Mouse (Mus musculus) neutrophil, adult 5-6 weeks (primary cell): ENCODE data around the gene Gm8332. TPM values are rescaled to one million over a fixed set of nuclear protein-coding genes. Genes with fewer than 3 reads are reported as not detected.
"Not testable (repeated sequence)": the region's sequence is repeated elsewhere in the genome, so short reads cannot be mapped to it uniquely, and the experiment has no call there.

Experiments
- ATAC-seq: fragments of 151-379, 151-347 bp; 2 replicates; pipeline ENCODE4 v1.8.0; 2017; ENCODE audit warnings: mild to moderate bottlenecking, moderate TSS enrichment; ENCODE audit not compliant: insufficient number of reproducible peaks, poor library complexity, low FRiP score, severe bottlenecking; ENCODE audit errors: extremely low read depth
- total RNA-seq: library from RNA; stranded (forward); fragments of 200-1000 nt; gene quantifications from 2 replicates; pipeline ENCODE4 v1.2.3, GENCODE M21; 2017

Gene Gm8332
- total RNA-seq: not detected in 2 replicates

DNA sequence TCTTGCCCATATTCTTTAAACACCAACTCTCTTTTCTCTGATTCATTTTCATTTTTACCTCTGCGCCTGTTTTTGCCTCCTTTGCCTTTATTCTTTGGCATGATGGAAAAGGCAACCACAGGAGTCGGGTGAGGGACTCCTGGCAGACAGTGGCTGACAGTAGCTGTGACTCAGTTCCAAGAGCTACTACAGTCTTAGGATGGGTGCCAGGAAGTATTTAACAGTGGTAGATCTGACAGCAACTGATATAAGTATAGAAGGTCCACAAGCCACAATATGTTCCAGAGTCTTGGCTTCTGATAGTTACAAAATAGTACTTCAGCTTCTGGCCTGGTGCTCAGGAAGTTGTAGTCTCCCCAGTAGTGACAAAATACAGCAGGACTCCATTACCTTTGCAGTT, at the start of gene Gm8332:
Gene Gm8332, minus strand, starts transcription at position 101 of the 400 bp plus-strand sequence.
- ATAC-seq: not testable (repeated sequence)

DNA sequence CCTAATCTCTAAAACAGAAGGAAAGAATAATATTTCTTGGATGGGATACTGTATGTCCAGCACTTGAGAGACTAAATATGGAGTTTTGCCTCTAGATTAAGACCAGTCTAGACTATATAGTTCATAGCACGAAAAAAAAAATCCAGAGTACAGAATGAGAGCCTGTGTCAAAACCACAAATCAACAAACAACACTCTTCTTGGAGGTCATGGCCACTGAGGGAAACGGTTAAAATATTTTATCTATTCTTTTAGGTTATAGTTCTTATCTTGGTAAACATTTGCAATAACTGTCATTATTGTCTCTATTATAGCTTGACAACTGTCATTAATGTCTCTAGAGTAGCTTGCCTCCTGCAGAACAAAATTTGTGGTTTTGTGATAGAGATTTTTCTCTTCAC, 47.3 kb upstream of the Gm8332 start:
- ATAC-seq: not testable (repeated sequence)

DNA sequence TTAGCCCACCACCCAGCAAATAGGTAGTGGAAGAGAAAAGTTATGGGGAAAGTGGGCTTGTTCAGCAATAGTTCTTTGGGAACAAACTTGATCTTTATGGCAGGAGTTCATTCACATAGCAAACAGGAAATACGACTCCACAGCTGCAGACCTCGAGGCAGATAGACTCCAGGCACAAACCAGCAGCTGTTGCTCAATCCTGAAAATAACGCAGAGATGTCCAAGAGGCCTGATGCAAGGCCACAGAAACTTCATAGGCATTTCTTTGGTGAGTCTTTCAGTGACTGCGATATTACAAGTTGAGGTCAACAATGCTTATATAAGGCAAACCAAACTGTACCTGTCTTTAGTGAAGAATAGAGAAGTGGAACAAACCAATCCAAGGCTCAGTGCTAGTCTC, 43.2 kb upstream of the Gm8332 start:
- ATAC-seq: not testable (repeated sequence)

- ATAC-seq: not testable (repeated sequence)
Measured at GRCm38 (mm10) chr12:88285224-88285623, 35.3 kb upstream of the Gm8332 start.

GRCm38 (mm10) chr12:88274400-88274799, 24.5 kb upstream of the Gm8332 start, which contains the start of gene Gm5662:
Gene Gm5662, minus strand, starts transcription at chr12:88274500.
- ATAC-seq: not testable (repeated sequence)

DNA sequence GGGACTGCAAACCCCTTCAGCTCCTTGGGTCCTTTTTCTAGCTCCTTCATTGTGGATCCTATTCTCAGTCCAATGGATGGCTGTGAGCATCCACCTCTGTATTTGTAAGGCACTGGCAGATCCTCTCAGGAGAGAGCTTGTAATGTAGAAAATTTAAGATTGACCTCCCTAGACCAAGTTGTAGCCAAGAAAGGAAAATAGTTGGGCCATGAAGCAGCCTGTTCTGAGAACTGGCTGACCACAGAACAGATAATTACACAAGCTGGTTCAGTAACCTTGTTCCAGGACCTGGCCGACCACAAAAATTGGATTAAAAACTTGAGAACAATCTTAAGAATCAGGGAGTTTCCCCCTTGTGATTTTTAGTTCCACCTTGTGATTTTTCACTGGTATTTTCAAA, 7.3 kb upstream of the Gm8332 start:
- no peak for ATAC-seq

GRCm38 (mm10) chr12:88255917-88256316, 6.0 kb upstream of the Gm8332 start:
- not testable (repeated sequence) for ATAC-seq

- ATAC-seq: not testable (repeated sequence)
Measured at GRCm38 (mm10) chr12:88245786-88246185, 4.1 kb downstream of the Gm8332 start.

- ATAC-seq: not testable (repeated sequence)
Measured at GRCm38 (mm10) chr12:88242940-88243339, 7.0 kb downstream of the Gm8332 start.

DNA sequence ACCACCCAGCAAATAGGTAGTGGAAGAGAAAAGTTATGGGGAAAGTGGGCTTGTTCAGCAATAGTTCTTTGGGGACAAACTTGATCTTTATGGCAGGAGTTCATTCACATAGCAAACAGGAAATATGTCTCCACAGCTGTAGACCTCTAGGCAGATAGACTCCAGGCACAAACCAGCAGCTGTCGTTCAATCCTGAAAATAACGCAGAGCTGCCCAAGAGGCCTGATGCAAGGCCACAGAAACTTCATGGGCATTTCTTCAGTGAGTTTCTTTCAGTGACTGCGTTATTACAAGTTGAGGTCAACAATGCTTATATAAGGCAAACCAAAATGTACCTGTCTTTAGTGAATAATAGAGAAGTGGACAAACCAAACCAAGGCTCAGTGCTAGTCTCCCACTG, 30.5 kb downstream of the Gm8332 start:
- ATAC-seq: no peak

DNA sequence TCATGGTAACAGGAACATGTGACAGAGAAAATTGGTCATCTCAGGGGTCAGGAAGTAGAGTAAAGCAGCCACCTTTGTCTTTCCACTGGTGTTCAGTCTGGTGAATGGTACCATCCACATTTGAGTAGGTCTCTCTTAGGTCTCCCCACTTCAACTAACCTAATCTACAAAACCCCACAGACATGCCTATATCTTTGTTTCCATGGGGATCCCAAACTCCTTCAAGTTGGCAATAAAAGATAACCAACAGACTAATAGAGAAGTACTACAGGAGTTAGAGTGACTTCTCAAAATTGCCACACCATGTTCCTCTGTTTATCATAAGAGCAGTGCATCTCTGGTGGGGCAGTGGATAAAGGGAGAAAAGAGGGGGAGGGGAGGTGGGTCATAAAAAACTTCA, 31.8 kb downstream of the Gm8332 start:
- not testable (repeated sequence) for ATAC-seq

- ATAC-seq: no peak
Measured at GRCm38 (mm10) chr12:88214641-88215040, 35.3 kb downstream of the Gm8332 start.

GRCm38 (mm10) chr12:88211458-88211857, 38.4 kb downstream of the Gm8332 start:
- ATAC-seq: not testable (repeated sequence)

- no peak for ATAC-seq
Measured at GRCm38 (mm10) chr12:88202856-88203255, 47.0 kb downstream of the Gm8332 start.

Other genes with a start within 250 kb of the Gm8332 start
- not detected in 2 replicates for gene Gm2075, start 238.3 kb downstream of the Gm8332 start, total RNA-seq
- gene Gm6803, start 231.3 kb downstream of the Gm8332 start, total RNA-seq: not detected in 2 replicates
- not detected in 2 replicates for gene Gm2056, start 223.1 kb downstream of the Gm8332 start, total RNA-seq
- not detected in 2 replicates for gene Gm16368, start 166.4 kb downstream of the Gm8332 start, total RNA-seq
- gene Gm10436, start 68.0 kb downstream of the Gm8332 start, total RNA-seq: not detected in 2 replicates
- not detected in 2 replicates for gene Gm5662, start 24.4 kb upstream of the Gm8332 start, total RNA-seq
- not detected in 2 replicates for gene Gm5039, start 73.9 kb upstream of the Gm8332 start, total RNA-seq
- 8.5 and 9.4 TPM in 2 replicates for gene Adck1, start 110.5 kb upstream of the Gm8332 start, total RNA-seq